Mouse (Mus musculus): ENCODE measurements around the gene Mycbp2. TPM values are rescaled to one million over a fixed set of nuclear protein-coding genes. Genes with fewer than 3 reads are reported as not detected.

Gene Mycbp2
- polyA plus RNA-seq, 1 experiment from 2014 or later = 24.5 TPM

- Histone ChIP-seq H3K27me3 (no peaks in the 10 kb centered on the region), H3K36me3 (0 out of 2 replicates have a peak, but pooled peaks cover 3% of the 10 kb centered on the region), H3K9ac (peak within 1 kb of the TSS; percentile 95), H3K9me3 (no peaks in the 10 kb centered on the region), H3K4me1 (peaks cover 8% of the 10 kb centered on the region; the same call in 1 of the 2 replicates), H3K4me3 (peak within 1 kb of the TSS; percentile 82), H3K27ac (peak within 1 kb of the TSS; percentile 98), H3K4me2 (replicated peaks) (peak within 1 kb of the TSS; percentile 59)
- WGBS = under 1% methylated on average over 86 of the region's 88 CpGs
- ATAC-seq (ENCODE audit: insufficient number of reproducible peaks, insufficient read depth, low FRiP score, low TSS enrichment) = peak; percentile 92
Observed at GRCm38 (mm10) chr14:103099238-103099933, 247.2 kb downstream of the Mycbp2 start, which contains the start of gene Fbxl3. Gene Fbxl3, minus strand, starts transcription at chr14:103099566.

DNA sequence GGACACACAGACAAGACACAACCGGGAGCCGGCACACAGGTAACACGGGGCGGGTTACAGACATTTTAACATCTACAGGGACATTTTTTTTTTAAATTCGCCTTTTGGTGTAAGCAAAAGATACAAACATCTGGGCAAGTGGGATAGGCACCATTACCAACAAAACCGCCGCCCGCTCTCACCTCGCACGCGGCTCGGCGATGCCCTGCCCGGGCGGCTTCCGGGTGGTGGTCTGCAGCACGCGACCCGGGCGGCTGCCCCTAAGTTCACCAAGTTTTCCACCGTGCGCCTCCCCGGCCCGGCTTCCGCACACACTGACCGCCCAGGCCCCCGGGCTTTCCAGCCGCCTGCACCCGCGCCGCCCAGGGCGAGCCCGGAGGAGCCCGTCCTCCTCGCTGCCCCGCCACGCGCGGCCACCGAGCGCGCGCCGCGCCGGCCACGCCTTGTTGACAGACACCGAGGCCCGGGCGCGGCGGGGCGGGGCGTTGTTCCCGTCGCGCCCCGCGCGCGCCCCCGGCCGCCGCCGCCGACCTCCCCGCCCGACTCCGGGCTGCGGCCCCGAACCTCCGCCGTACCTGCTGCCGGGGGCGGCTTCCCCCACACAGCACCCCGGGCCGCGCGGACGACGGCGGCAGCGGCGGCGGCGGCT, 247.9 kb downstream of the Mycbp2 start:
- Histone ChIP-seq H3K9me3 (no peaks in the 10 kb centered on the region), H3K4me2 (replicated peaks) (peak overlapping the region; percentile 59), H3K4me3 (peak overlapping the region; percentile 82), H3K9ac (peak overlapping the region; percentile 95), H3K36me3 (0 out of 2 replicates have a peak, but pooled peaks cover 3% of the 10 kb centered on the region), H3K27ac (peak overlapping the region; percentile 98), H3K4me1 (peaks cover 8% of the 10 kb centered on the region; the same call in 1 of the 2 replicates), H3K27me3 (no peaks in the 10 kb centered on the region)
- peak; percentile 79 for ATAC-seq (ENCODE audit: insufficient number of reproducible peaks, insufficient read depth, low FRiP score, low TSS enrichment)
- 1% methylated on average over 80 of the region's 86 CpGs for WGBS

- WGBS = under 1% methylated on average over 2 of the region's 2 CpGs
- no peak for ATAC-seq (ENCODE audit: insufficient number of reproducible peaks, insufficient read depth, low FRiP score, low TSS enrichment)
Observed at GRCm38 (mm10) chr14:103098213-103098586, 248.4 kb downstream of the Mycbp2 start.

GRCm38 (mm10) chr14:103096621-103097020, 250.0 kb downstream of the Mycbp2 start:
- peaks cover 8% of the 10 kb centered on the region; the same call in 1 of the 2 replicates for H3K4me1 ChIP-seq
- WGBS = 86% methylated on average over 6 of the region's 6 CpGs
- no peak overlapping the region for H3K4me3 ChIP-seq
- no peak overlapping the region for H3K27ac ChIP-seq
- H3K27me3 ChIP-seq = no peaks in the 10 kb centered on the region
- no peak overlapping the region for H3K9ac ChIP-seq
- no peak for ATAC-seq (ENCODE audit: insufficient number of reproducible peaks, insufficient read depth, low FRiP score, low TSS enrichment)
- H3K36me3 ChIP-seq = peaks cover 11% of the 10 kb centered on the region; the same call in 1 of the 2 replicates
- H3K9me3 ChIP-seq = no peaks in the 10 kb centered on the region
- H3K4me2 ChIP-seq (replicated peaks) = no peak overlapping the region

More at GRCm38 (mm10) chr14:103098213-103098586, 248.4 kb downstream of the Mycbp2 start:
- Histone ChIP-seq H3K9me3 (no peaks in the 10 kb centered on the region), H3K4me2 (replicated peaks) (peak overlapping the region; percentile 59), H3K27me3 (no peaks in the 10 kb centered on the region), H3K4me1 (peaks cover 8% of the 10 kb centered on the region; the same call in 1 of the 2 replicates), H3K27ac (no peak overlapping the region), H3K4me3 (peak overlapping the region; percentile 82), H3K36me3 (0 out of 2 replicates have a peak, but pooled peaks cover 3% of the 10 kb centered on the region), H3K9ac (peak overlapping the region; percentile 95)

DNA sequence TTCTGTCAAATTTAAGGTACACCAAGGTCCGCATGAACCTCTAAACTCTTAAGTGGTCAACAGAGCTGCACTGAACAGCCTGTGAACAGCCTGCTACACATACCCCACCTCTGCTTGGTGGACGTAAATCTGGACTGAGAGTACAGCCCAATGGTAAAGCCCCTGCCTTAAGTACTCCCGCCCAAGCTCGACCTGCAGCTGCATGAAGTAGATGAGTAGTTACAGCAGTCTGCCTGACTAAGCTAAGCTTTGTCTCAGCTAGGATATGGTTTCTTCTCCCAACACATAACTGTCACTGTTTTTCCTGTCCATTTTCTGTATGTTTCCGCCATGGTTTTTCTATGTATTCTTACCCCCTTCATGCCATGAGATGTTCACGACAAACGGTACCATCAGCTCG, 250.8 kb downstream of the Mycbp2 start:
- Histone ChIP-seq H3K9me3 (no peaks in the 10 kb centered on the region), H3K4me3 (no peak overlapping the region), H3K9ac (no peak overlapping the region), H3K4me1 (peaks cover 8% of the 10 kb centered on the region; the same call in 1 of the 2 replicates), H3K27ac (no peak overlapping the region), H3K27me3 (no peaks in the 10 kb centered on the region), H3K4me2 (replicated peaks) (no peak overlapping the region), H3K36me3 (peaks cover 15% of the 10 kb centered on the region; the same call in 1 of the 2 replicates)
- no peak for ATAC-seq (ENCODE audit: insufficient number of reproducible peaks, insufficient read depth, low FRiP score, low TSS enrichment)
- WGBS = 93% methylated on average over 8 of the region's 8 CpGs

GRCm38 (mm10) chr14:103095036-103095435, 251.6 kb downstream of the Mycbp2 start:
- no peak overlapping the region for H3K9ac ChIP-seq
- H3K4me3 ChIP-seq = no peak overlapping the region
- no peak for ATAC-seq (ENCODE audit: insufficient number of reproducible peaks, insufficient read depth, low FRiP score, low TSS enrichment)
- H3K27ac ChIP-seq = no peak overlapping the region
- peaks cover 8% of the 10 kb centered on the region; the same call in 1 of the 2 replicates for H3K4me1 ChIP-seq
- no peaks in the 10 kb centered on the region for H3K27me3 ChIP-seq
- peaks cover 15% of the 10 kb centered on the region; the same call in 1 of the 2 replicates for H3K36me3 ChIP-seq
- no peaks in the 10 kb centered on the region for H3K9me3 ChIP-seq
- WGBS = 92% methylated on average over 8 of the region's 8 CpGs
- no peak overlapping the region for H3K4me2 ChIP-seq (replicated peaks)

DNA sequence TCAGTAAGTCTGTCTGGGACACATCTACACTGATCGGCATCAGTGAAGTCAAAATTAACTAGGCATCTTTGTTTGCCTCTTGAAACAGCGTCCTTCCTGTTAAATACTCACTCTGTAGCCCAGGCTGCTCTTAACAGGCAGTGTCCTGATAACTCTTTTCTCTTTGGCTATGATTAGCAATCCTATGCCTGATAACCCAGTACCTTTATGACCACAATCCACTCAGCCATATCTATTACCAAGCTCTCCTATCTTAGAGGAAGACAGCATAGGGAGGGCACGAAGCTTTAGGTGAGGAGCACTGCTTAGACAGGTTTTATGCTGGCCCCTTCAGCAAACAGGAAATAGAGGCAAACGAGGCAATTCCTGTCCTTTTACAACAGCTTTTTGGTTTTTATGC, 252.9 kb downstream of the Mycbp2 start:
- Histone ChIP-seq H3K9me3 (no peaks in the 10 kb centered on the region), H3K27me3 (no peaks in the 10 kb centered on the region), H3K27ac (no peak overlapping the region), H3K9ac (no peak overlapping the region), H3K4me2 (replicated peaks) (no peak overlapping the region), H3K4me3 (no peak overlapping the region), H3K4me1 (peaks cover 8% of the 10 kb centered on the region; the same call in 1 of the 2 replicates), H3K36me3 (peaks cover 23% of the 10 kb centered on the region)
- no peak for ATAC-seq (ENCODE audit: insufficient number of reproducible peaks, insufficient read depth, low FRiP score, low TSS enrichment)
- WGBS = 76% methylated on average over 4 of the region's 4 CpGs

- Histone ChIP-seq H3K4me1 (peaks cover 8% of the 10 kb centered on the region; the same call in 1 of the 2 replicates), H3K9me3 (no peaks in the 10 kb centered on the region), H3K9ac (no peak overlapping the region), H3K36me3 (peaks cover 25% of the 10 kb centered on the region), H3K4me2 (replicated peaks) (no peak overlapping the region), H3K27me3 (no peaks in the 10 kb centered on the region), H3K4me3 (no peak overlapping the region), H3K27ac (no peak overlapping the region)
- no peak for ATAC-seq (ENCODE audit: insufficient number of reproducible peaks, insufficient read depth, low FRiP score, low TSS enrichment)
- 88% methylated on average over 3 of the region's 3 CpGs for WGBS
Observed at GRCm38 (mm10) chr14:103093236-103093635, 253.4 kb downstream of the Mycbp2 start.

DNA sequence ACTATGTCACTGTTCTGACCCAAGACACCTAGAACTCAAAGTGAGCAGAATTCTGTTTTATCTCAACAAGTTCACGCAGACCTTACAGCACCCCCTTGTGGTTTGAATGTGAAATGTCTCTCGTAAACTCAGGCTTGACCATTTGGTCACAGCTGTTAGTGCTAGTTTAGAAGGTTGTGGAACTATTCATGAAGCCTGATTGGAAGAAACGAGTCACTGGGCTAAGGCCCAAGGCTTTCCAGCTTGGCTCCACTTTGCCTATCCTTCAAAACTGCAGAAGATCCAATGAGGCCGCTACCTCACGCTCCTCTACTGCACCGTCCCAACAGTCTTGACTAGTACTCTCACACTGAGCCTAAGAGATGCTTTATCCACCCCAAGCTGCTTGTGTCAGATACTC, 258.0 kb downstream of the Mycbp2 start:
- H3K27ac ChIP-seq = no peak overlapping the region
- peaks cover 52% of the 10 kb centered on the region for H3K36me3 ChIP-seq
- 75% methylated on average over 6 of the region's 6 CpGs for WGBS
- no peak overlapping the region for H3K9ac ChIP-seq
- H3K9me3 ChIP-seq = no peaks in the 10 kb centered on the region
- H3K4me2 ChIP-seq (replicated peaks) = no peak overlapping the region
- H3K4me3 ChIP-seq = no peak overlapping the region
- H3K4me1 ChIP-seq = no peaks in the 10 kb centered on the region
- ATAC-seq (ENCODE audit: insufficient number of reproducible peaks, insufficient read depth, low FRiP score, low TSS enrichment) = no peak
- H3K27me3 ChIP-seq = no peaks in the 10 kb centered on the region

- H3K4me1 ChIP-seq = no peaks in the 10 kb centered on the region
- no peaks in the 10 kb centered on the region for H3K27me3 ChIP-seq
- no peak overlapping the region for H3K4me2 ChIP-seq (replicated peaks)
- peaks cover 55% of the 10 kb centered on the region for H3K36me3 ChIP-seq
- no peak overlapping the region for H3K4me3 ChIP-seq
- ATAC-seq (ENCODE audit: insufficient number of reproducible peaks, insufficient read depth, low FRiP score, low TSS enrichment) = no peak
- H3K9me3 ChIP-seq = no peaks in the 10 kb centered on the region
- WGBS = 95% methylated on average over 5 of the region's 5 CpGs
- H3K27ac ChIP-seq = no peak overlapping the region
- H3K9ac ChIP-seq = no peak overlapping the region
Observed at GRCm38 (mm10) chr14:103087846-103088245, 258.8 kb downstream of the Mycbp2 start.

DNA sequence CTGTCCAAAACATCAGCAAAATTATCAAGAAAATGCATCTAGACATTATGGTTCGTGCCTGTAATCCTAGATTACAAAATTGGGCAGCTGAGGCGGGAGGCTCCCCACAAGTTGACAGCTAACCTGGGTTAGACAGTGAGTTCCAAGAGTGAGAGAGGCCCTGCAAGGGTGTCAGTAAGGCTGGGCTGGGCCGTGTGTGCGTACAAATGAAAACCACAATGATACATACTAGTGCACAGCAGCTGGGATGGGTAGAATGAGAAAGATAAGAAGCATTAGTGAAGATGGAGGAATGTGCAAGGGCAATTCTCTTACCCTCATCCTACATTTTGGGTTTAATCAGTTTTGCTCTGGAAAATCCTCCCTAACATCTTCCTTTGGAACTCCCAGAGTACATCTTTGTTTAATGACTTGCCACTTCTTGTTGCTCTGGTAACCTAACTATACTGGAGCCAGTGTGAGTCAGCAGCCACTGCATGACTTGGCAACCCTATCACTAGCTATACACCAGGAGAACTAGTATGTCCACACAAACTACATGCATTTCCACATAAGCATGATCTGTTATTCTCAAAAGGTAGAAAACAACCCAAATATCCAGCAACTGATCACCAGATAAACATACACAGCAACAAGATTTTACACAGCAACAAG, 259.8 kb downstream of the Mycbp2 start:
- no peaks in the 10 kb centered on the region for H3K4me1 ChIP-seq
- WGBS = 87% methylated on average over 4 of the region's 4 CpGs
- no peak overlapping the region for H3K4me2 ChIP-seq (replicated peaks)
- no peak overlapping the region for H3K9ac ChIP-seq
- H3K27ac ChIP-seq = no peak overlapping the region
- peaks cover 53% of the 10 kb centered on the region for H3K36me3 ChIP-seq
- no peak overlapping the region for H3K4me3 ChIP-seq
- H3K27me3 ChIP-seq = no peaks in the 10 kb centered on the region
- no peaks in the 10 kb centered on the region for H3K9me3 ChIP-seq
- ATAC-seq (ENCODE audit: insufficient number of reproducible peaks, insufficient read depth, low FRiP score, low TSS enrichment) = no peak
